9 mouse cellular contexts compared by ENCODE assay signal in genomic region chr19:44111706-44112105, GRCm38 (mm10). TPM values are rescaled to one million over a fixed set of nuclear protein-coding genes. Genes with fewer than 3 reads are reported as not detected.
DNase-seq lines count a peak whose midpoint lies in the region; ATAC-seq and TF ChIP-seq lines count a peak whose summit lies in the region.
"Had no signal": no experiment of that assay in that cellular context is flagged by ENCODE, and none has a peak within 500 bp of the region (broad histone marks: within the 10 kb centered on the region; RNA-seq: fewer than 3 reads in every experiment).

No protein-coding gene starts in this region.

- H3K9me3 ChIP-seq in forebrain, postnatal 0 days (ENCODE audit: low read length): no peaks in the 10 kb centered on the region
- no peaks in the 10 kb centered on the region for H3K9me3 ChIP-seq in forebrain, embryonic 11.5 days (ENCODE audit: control insufficient read depth, low read length)
- no peaks in the 10 kb centered on the region for H3K9me3 ChIP-seq in liver, embryonic 14.5 days (ENCODE audit: control insufficient read depth, low read length)
- no peaks in the 10 kb centered on the region for H3K9me3 ChIP-seq in liver, embryonic 12.5 days (replicated peaks)

- peak; percentile 34 for DNase-seq in forebrain, postnatal 0 days
- no peak for DNase-seq in forebrain, embryonic 11.5 days (ENCODE audit: low spot score)
- DNase-seq in liver, embryonic 14.5 days (ENCODE audit: low read depth in 3 of 3, low spot score in 3 of 3): no peak
- DNase-seq in WW6 (ENCODE audit: low read depth, low spot score): peak; percentile 22
- peak; percentile 10 for DNase-seq in naive thymus-derived CD4-positive, alpha-beta T cell, adult 2 months (ENCODE audit: low read depth)
- no peak for DNase-seq in urinary bladder, postnatal 4 days (ENCODE audit: low spot score in 2 of 2)
- no peak for DNase-seq in frontal cortex, postnatal 25 days (ENCODE audit: low spot score in 2 of 2)
- DNase-seq: lung, postnatal 10 days had no signal

- 56% methylated on average over 7 of the region's 7 CpGs for WGBS in forebrain, postnatal 0 days
- 66% methylated on average over 7 of the region's 7 CpGs for WGBS in forebrain, embryonic 11.5 days
- WGBS in liver, embryonic 14.5 days (ENCODE audit: insufficient replicate concordance): 58% methylated on average over 7 of the region's 7 CpGs
- 66% methylated on average over 7 of the region's 7 CpGs for WGBS in liver, embryonic 12.5 days (ENCODE audit: insufficient replicate concordance)

- no peak for ATAC-seq in forebrain, postnatal 0 days
- ATAC-seq in forebrain, embryonic 11.5 days (replicated peaks; ENCODE audit: low FRiP score): no peak
- no peak for ATAC-seq in liver, embryonic 14.5 days (ENCODE audit: insufficient read depth)
- no peak for ATAC-seq in liver, embryonic 12.5 days

- H3K9ac ChIP-seq in forebrain, postnatal 0 days: no peak overlapping the region
- no peak overlapping the region for H3K9ac ChIP-seq in forebrain, embryonic 11.5 days (ENCODE audit: low read length)
- no peak overlapping the region for H3K9ac ChIP-seq in liver, embryonic 14.5 days (replicated peaks)
- no peak overlapping the region for H3K9ac ChIP-seq in liver, embryonic 12.5 days

- no peaks in the 10 kb centered on the region for H3K27me3 ChIP-seq in forebrain, postnatal 0 days (ENCODE audit: insufficient read depth, low read length)
- H3K27me3 ChIP-seq in forebrain, embryonic 11.5 days (ENCODE audit: control insufficient read depth, insufficient read depth, low read length): no peaks in the 10 kb centered on the region
- H3K27me3 ChIP-seq in liver, embryonic 14.5 days (ENCODE audit: control insufficient read depth, insufficient read depth, low read length): no peaks in the 10 kb centered on the region
- no peaks in the 10 kb centered on the region for H3K27me3 ChIP-seq in liver, embryonic 12.5 days (replicated peaks)

- H3K27ac ChIP-seq in forebrain, postnatal 0 days (ENCODE audit: low read depth, low read length): no peak overlapping the region
- no peak overlapping the region for H3K27ac ChIP-seq in forebrain, embryonic 11.5 days (ENCODE audit: low read depth, low read length)
- no peak overlapping the region for H3K27ac ChIP-seq in liver, embryonic 14.5 days
- H3K27ac ChIP-seq in liver, embryonic 12.5 days: no peak overlapping the region

- no peak for TF ChIP-seq EP300 in liver, embryonic 14.5 days (IDR thresholded peaks at IDR 0.05; ENCODE audit: low read depth)

- peak; percentile 54 for TF ChIP-seq CTCF in forebrain, postnatal 0 days (IDR thresholded peaks at IDR 0.05; ENCODE audit: low read depth)
- peak; percentile 52 for TF ChIP-seq CTCF in liver, embryonic 14.5 days (IDR thresholded peaks at IDR 0.05; ENCODE audit: low read depth)

- H3K4me2 ChIP-seq in forebrain, postnatal 0 days (ENCODE audit: low read depth): no peak overlapping the region
- H3K4me2 ChIP-seq in forebrain, embryonic 11.5 days (ENCODE audit: low read depth, low read length, severe bottlenecking): no peak overlapping the region
- H3K4me2 ChIP-seq in liver, embryonic 14.5 days (ENCODE audit: low read depth): no peak overlapping the region
- no peak overlapping the region for H3K4me2 ChIP-seq in liver, embryonic 12.5 days

- H3K4me1 ChIP-seq in forebrain, postnatal 0 days (ENCODE audit: insufficient read depth): 0 out of 2 replicates have a peak, but pooled peaks cover 5% of the 10 kb centered on the region
- peaks cover 1% of the 10 kb centered on the region; the same call in 1 of the 2 replicates for H3K4me1 ChIP-seq in forebrain, embryonic 11.5 days (replicated peaks; ENCODE audit: control insufficient read depth, insufficient read depth, low read length)
- H3K4me1 ChIP-seq in liver, embryonic 14.5 days (replicated peaks; ENCODE audit: control insufficient read depth in 2 of 2, insufficient read depth in 2 of 2, low read length in 1 of 2): peaks cover 0 to 6% of the 10 kb centered on the region in 2 experiments; a peak in 2 of 4 replicates
- peaks cover 9% of the 10 kb centered on the region for H3K4me1 ChIP-seq in liver, embryonic 12.5 days

- H3K4me3 ChIP-seq in forebrain, postnatal 0 days (ENCODE audit: low read depth, low read length): no peak overlapping the region
- H3K4me3 ChIP-seq in forebrain, embryonic 11.5 days (ENCODE audit: low read depth, low read length): no peak overlapping the region
- H3K4me3 ChIP-seq in liver, embryonic 14.5 days (ENCODE audit: insufficient read depth in 1 of 2, low read depth in 2 of 2, low read length in 2 of 2): no peak overlapping the region
- H3K4me3 ChIP-seq in liver, embryonic 12.5 days: no peak overlapping the region

- peaks cover 57% of the 10 kb centered on the region for H3K36me3 ChIP-seq in forebrain, postnatal 0 days (ENCODE audit: insufficient read depth)
- peaks cover 7% of the 10 kb centered on the region for H3K36me3 ChIP-seq in forebrain, embryonic 11.5 days (ENCODE audit: control insufficient read depth, insufficient read depth, low read length)
- peaks cover 36% of the 10 kb centered on the region for H3K36me3 ChIP-seq in liver, embryonic 14.5 days (replicated peaks; ENCODE audit: control insufficient read depth, insufficient read depth, low read depth)
- H3K36me3 ChIP-seq in liver, embryonic 12.5 days: peaks cover 81% of the 10 kb centered on the region

RNA-seq across cellular contexts. Expression of gene Chuk, which starts 4.4 kb away (rescaled TPM):
- total RNA-seq in forebrain, postnatal 0 days (2014; rRNA removed): 58.9 and 72.8 TPM in 2 replicates
- 16.1 and 25.2 TPM in 2 replicates for polyA plus RNA-seq in forebrain, postnatal 0 days (2015; fragmentation: Nextera tagmentation; extraction: Ambion mirVana)
- 59.6 and 62.9 TPM in 2 replicates for polyA plus RNA-seq in forebrain, embryonic 11.5 days (2014; fragmentation: Nextera tagmentation; extraction: Ambion mirVana)
- polyA plus RNA-seq in liver, embryonic 14.5 days (2012; rRNA removed): 14.8 and 20.7 TPM in 2 replicates
- polyA plus RNA-seq in liver, embryonic 14.5 days (2014; fragmentation: Nextera tagmentation; extraction: Ambion mirVana): 20.5 and 21.0 TPM in 2 replicates
- polyA plus RNA-seq in liver, embryonic 12.5 days (2016; fragmentation: Nextera tagmentation; extraction: Ambion mirVana): 30.5 and 30.8 TPM in 2 replicates

RNA-seq across cellular contexts. Expression of gene Cwf19l1, which starts 24.0 kb away (rescaled TPM):
- 28.9 and 33.9 TPM in 2 replicates for total RNA-seq in forebrain, postnatal 0 days (2014; rRNA removed)
- polyA plus RNA-seq in forebrain, postnatal 0 days (2015; fragmentation: Nextera tagmentation; extraction: Ambion mirVana): 27.2 and 29.6 TPM in 2 replicates
- polyA plus RNA-seq in forebrain, embryonic 11.5 days (2014; fragmentation: Nextera tagmentation; extraction: Ambion mirVana): 44.2 and 47.9 TPM in 2 replicates
- polyA plus RNA-seq in liver, embryonic 14.5 days (2012; rRNA removed): 4.6 and 8.8 TPM in 2 replicates
- 12.9 and 18.0 TPM in 2 replicates for polyA plus RNA-seq in liver, embryonic 14.5 days (2014; fragmentation: Nextera tagmentation; extraction: Ambion mirVana)
- 25.3 and 26.3 TPM in 2 replicates for polyA plus RNA-seq in liver, embryonic 12.5 days (2016; fragmentation: Nextera tagmentation; extraction: Ambion mirVana)

RNA-seq across cellular contexts. Expression of gene Bloc1s2, which starts 34.5 kb away (rescaled TPM):
- 65.5 and 74.3 TPM in 2 replicates for total RNA-seq in forebrain, postnatal 0 days (2014; rRNA removed)
- polyA plus RNA-seq in forebrain, postnatal 0 days (2015; fragmentation: Nextera tagmentation; extraction: Ambion mirVana): 205 and 223 TPM in 2 replicates
- polyA plus RNA-seq in forebrain, embryonic 11.5 days (2014; fragmentation: Nextera tagmentation; extraction: Ambion mirVana): 101 and 108 TPM in 2 replicates
- 18.4 and 28.1 TPM in 2 replicates for polyA plus RNA-seq in liver, embryonic 14.5 days (2012; rRNA removed)
- polyA plus RNA-seq in liver, embryonic 14.5 days (2014; fragmentation: Nextera tagmentation; extraction: Ambion mirVana): 44.5 and 45.0 TPM in 2 replicates
- polyA plus RNA-seq in liver, embryonic 12.5 days (2016; fragmentation: Nextera tagmentation; extraction: Ambion mirVana): 54.7 and 61.6 TPM in 2 replicates

RNA-seq across cellular contexts. Expression of gene Erlin1, which starts 42.1 kb away (rescaled TPM):
- total RNA-seq in forebrain, postnatal 0 days (2014; rRNA removed): 8.9 and 11.1 TPM in 2 replicates
- polyA plus RNA-seq in forebrain, postnatal 0 days (2015; fragmentation: Nextera tagmentation; extraction: Ambion mirVana): 11.1 and 16.2 TPM in 2 replicates
- polyA plus RNA-seq in forebrain, embryonic 11.5 days (2014; fragmentation: Nextera tagmentation; extraction: Ambion mirVana): 18.6 and 19.6 TPM in 2 replicates
- polyA plus RNA-seq in liver, embryonic 14.5 days (2012; rRNA removed): 7.1 and 11.4 TPM in 2 replicates
- polyA plus RNA-seq in liver, embryonic 14.5 days (2014; fragmentation: Nextera tagmentation; extraction: Ambion mirVana): 13.0 and 13.4 TPM in 2 replicates
- 17.9 and 19.0 TPM in 2 replicates for polyA plus RNA-seq in liver, embryonic 12.5 days (2016; fragmentation: Nextera tagmentation; extraction: Ambion mirVana)

Comparison
In these comparisons a context has a peak if more than half of its experiments do, and no peak if none do; other contexts are left out.
1. DNase-seq: peak in forebrain, postnatal 0 days (single experiment), WW6 (single experiment) and naive thymus-derived CD4-positive, alpha-beta T cell, adult 2 months (single experiment); none in forebrain, embryonic 11.5 days (single experiment), liver, embryonic 14.5 days (0 of 3), urinary bladder, postnatal 4 days (0 of 2) and frontal cortex, postnatal 25 days (0 of 2).